Mouse (Mus musculus) testis, adult 2 months (tissue): Measurements from ENCODE around the gene Tlr8.
A peak's percentile ranks its signal among the peaks of the same experiment; 100 is the strongest.

Experiments used
- CTCF ChIP-seq: fragments of 200-500 bp; IDR thresholded peaks from 2 replicates; pipeline ENCODE4 v1.5.1; 2012; ENCODE audit warnings: low read depth, mild to moderate bottlenecking, inconsistent platforms, low read length, moderate library complexity; ENCODE audit not compliant: control insufficient read depth, insufficient read depth, insufficient replicate concordance
- POLR2A ChIP-seq: fragments of 200-500 bp; IDR thresholded peaks from 2 replicates; pipeline ENCODE4 v1.6.1; 2012; ENCODE audit warnings: low read depth, mild to moderate bottlenecking, inconsistent platforms, low read length, moderate library complexity; ENCODE audit not compliant: control insufficient read depth

DNA sequence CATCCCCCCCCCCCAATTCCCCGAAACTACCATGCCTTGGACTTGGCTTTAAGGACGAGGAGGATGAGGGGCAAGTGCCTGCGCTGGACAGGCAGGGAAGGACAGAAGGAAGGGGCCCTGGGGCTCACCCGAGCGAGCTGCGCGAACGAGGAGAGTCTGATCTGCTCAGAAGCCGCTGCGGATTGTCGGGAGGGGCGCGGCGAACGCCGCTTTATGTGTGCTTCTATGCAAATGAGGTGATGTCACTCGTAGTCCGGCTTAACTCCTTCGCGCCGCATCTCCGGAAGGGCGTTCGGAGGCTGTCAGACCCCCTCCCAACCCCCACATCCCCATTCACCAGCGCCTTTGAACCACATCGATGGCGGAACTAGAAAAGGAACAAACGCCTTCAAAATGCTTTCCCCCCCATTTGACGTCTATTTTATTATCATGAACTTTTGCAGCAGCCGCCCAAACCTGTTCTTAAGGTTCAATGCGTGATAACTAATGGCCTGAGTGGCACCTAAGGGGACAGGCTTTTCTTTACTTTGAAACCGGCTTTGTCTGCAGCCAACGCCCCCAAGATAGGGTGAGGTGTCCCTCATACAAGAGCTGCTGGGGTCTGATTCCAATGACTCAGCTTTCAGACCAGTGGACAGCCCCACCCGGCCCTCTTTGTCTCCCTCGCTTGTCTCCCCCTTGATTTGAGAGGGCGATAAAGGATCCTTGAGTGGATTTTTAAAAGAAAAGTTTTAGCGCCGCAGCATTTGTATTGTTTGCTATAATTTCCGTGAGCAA, 55.0 kb downstream of the Tlr8 start, which contains the start of gene Tmsb4x:
- TF ChIP-seq CTCF (no peak), POLR2A (peak; percentile 89)
